Mouse (Mus musculus) stomach, postnatal 0 days (tissue): ENCODE measurements around the gene Stub1.

Experiments
- CTCF ChIP-seq: IDR thresholded peaks from 2 replicates; pipeline ENCODE4 v1.5.1; 2016; ENCODE audit warnings: antibody characterized with exemption, low read depth, mild to moderate bottlenecking, moderate library complexity
- EP300 ChIP-seq: optimal IDR thresholded peaks from 2 replicates; pipeline ENCODE3; 2016; ENCODE audit warnings: antibody characterized with exemption

DNA sequence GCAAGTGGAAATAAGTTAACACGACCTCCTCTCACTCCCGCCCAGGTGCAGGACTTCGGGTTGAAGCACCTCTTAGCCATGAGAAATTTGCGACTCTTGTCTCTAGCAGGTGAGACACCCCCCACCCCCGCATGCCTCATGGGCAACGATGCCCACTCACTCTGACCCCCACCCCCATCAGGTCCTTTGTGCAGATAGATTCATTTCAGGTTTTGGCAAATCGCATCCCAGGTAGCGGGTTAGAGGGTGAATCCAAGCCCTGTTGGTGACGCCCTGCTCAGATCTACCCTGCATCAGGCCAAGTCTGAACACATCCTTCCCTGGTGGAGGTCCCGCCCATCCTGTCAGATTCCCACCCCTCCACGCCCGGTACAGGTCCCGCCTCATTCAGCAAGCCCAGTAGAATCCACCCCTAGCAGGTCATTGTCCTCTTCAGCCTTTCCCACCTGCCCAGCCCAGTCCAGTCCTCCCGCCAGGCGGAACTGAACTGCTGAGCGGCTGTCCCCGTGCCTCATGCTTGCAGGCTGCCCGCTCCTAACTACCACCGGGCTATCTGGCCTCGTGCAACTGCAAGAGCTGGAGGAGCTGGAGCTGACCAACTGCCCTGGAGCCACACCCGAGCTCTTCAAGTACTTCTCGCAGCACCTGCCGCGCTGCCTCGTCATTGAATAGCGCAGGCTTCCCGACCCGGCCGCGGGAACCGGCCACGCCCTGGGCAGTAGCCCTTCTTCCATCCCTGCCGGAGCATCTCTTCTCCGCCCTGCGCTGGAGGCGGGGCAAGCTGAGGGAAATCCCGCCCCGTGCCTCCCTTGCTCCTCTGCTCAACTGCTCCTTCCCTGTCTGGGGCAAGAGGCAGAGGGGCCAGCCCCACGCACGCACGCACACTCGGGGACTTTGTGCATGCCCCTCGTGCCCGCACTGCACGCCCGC, 14.1 kb downstream of the Stub1 start:
- TF ChIP-seq CTCF, result no peak
- TF ChIP-seq EP300, result no peak
